Mouse (Mus musculus) CH12.LX (cell line): Measurements from ENCODE around the gene AL607142.1. TPM values are rescaled to one million over a fixed set of nuclear protein-coding genes. Genes with fewer than 3 reads are reported as not detected.

ENCODE experiments used
- DNase-seq: peaks from one replicate; pipeline ENCODE4 v3.0.0-alpha.2; 2013; ENCODE audit errors: extremely low read depth
- H3K27ac ChIP-seq: 2 replicates; pipeline ENCODE4 v1.5.1; 2012; ENCODE audit warnings: low read depth, mild to moderate bottlenecking, control low read depth, moderate library complexity; ENCODE audit not compliant: insufficient read depth
- H3K27me3 ChIP-seq: replicated peaks from 2 replicates; pipeline ENCODE3; 2012; ENCODE audit warnings: inconsistent platforms
- H3K36me3 ChIP-seq, 2 experiments: replicated peaks in 1 of 2; 2 replicates each; pipeline versions ENCODE3 to v1.6.1; 2012; ENCODE audit warnings: inconsistent platforms in 1 of 2, low read length in 1 of 2, mild to moderate bottlenecking in 1 of 2, mixed read lengths in 1 of 2, moderate library complexity in 1 of 2; ENCODE audit not compliant: control insufficient read depth in 1 of 2, insufficient read depth in 1 of 2
- H3K4me1 ChIP-seq, 2 experiments: 2 replicates each; pipeline ENCODE4 v1.6.1; 2012; ENCODE audit warnings: inconsistent platforms in 1 of 2, moderate library complexity in 1 of 2; ENCODE audit not compliant: insufficient read depth in 2 of 2, control insufficient read depth in 1 of 2
- H3K4me2 ChIP-seq: 2 replicates; pipeline ENCODE4 v1.6.1; 2012; ENCODE audit warnings: low read depth, mild to moderate bottlenecking, control low read depth; ENCODE audit not compliant: poor library complexity, insufficient read depth, severe bottlenecking
- H3K4me3 ChIP-seq, 3 experiments: fragments of 150-350 bp in 1 of 3; sonication (generic) in 1 of 3; replicated peaks in 1 of 3; 2 replicates each; pipeline versions ENCODE3 to v1.5.1; 2011 to 2012; ENCODE audit warnings: low read depth in 2 of 3, low read length in 2 of 3, mild to moderate bottlenecking in 2 of 3, moderate library complexity in 2 of 3, control low read depth in 1 of 3, improper control_type of control experiment in 1 of 3, inconsistent platforms in 1 of 3, mixed read lengths in 1 of 3; ENCODE audit not compliant: poor library complexity in 1 of 3
- H3K79me2 ChIP-seq: replicated peaks from 2 replicates; pipeline ENCODE4 v1.6.1; 2012; ENCODE audit warnings: mild to moderate bottlenecking, moderate library complexity; ENCODE audit not compliant: control insufficient read depth, poor library complexity, insufficient read depth, severe bottlenecking; ENCODE audit errors: extremely low read depth
- H3K9ac ChIP-seq: 2 replicates; pipeline ENCODE4 v1.6.1; 2012; ENCODE audit warnings: low read depth, mild to moderate bottlenecking, control low read depth, moderate library complexity; ENCODE audit not compliant: insufficient read depth
- H3K9me3 ChIP-seq: replicated peaks from 2 replicates; pipeline ENCODE3; 2012; ENCODE audit warnings: low read length, inconsistent platforms, mixed read lengths
- CTCF ChIP-seq, 2 experiments: IDR thresholded peaks in 1 of 2; conservative IDR thresholded peaks in 1 of 2; 2 replicates each; pipeline ENCODE4 v1.5.1; 2011 to 2012; ENCODE audit warnings: low read depth in 2 of 2, low read length in 2 of 2, improper control_type of control experiment in 1 of 2, inconsistent platforms in 1 of 2, mild to moderate bottlenecking in 1 of 2, moderate library complexity in 1 of 2
- E2F4 ChIP-seq: IDR thresholded peaks from 2 replicates; pipeline ENCODE4 v1.6.1; 2011; ENCODE audit warnings: low read depth, low read length, improper control_type of control experiment; ENCODE audit not compliant: insufficient replicate concordance
- GABPA ChIP-seq: IDR thresholded peaks from 2 replicates; pipeline ENCODE4 v1.6.1; 2012; ENCODE audit warnings: low read depth, low read length, improper control_type of control experiment, inconsistent platforms; ENCODE audit not compliant: insufficient replicate concordance
- HCFC1 ChIP-seq: IDR thresholded peaks from 2 replicates; pipeline ENCODE4 v1.6.1; 2012; ENCODE audit warnings: low read depth, mild to moderate bottlenecking, inconsistent platforms, low read length, improper control_type of control experiment
- IRF4 ChIP-seq: IDR thresholded peaks from 2 replicates; pipeline ENCODE4 v1.6.1; 2014; ENCODE audit warnings: low read depth, mild to moderate bottlenecking, inconsistent platforms, low read length, improper control_type of control experiment
- KAT2A ChIP-seq: IDR thresholded peaks from 2 replicates; pipeline ENCODE4 v1.6.1; 2012; ENCODE audit warnings: low read length, improper control_type of control experiment, inconsistent platforms; ENCODE audit not compliant: insufficient replicate concordance
- MAFK ChIP-seq: IDR thresholded peaks from 2 replicates; pipeline ENCODE4 v1.6.1; 2011; ENCODE audit warnings: low read length, improper control_type of control experiment; ENCODE audit not compliant: insufficient replicate concordance
- MEF2A ChIP-seq: IDR thresholded peaks from 2 replicates; pipeline ENCODE4 v1.6.1; 2014; ENCODE audit warnings: low read depth, mild to moderate bottlenecking, inconsistent platforms, low read length, improper control_type of control experiment, borderline replicate concordance
- NELFE ChIP-seq: IDR thresholded peaks from 2 replicates; pipeline ENCODE4 v1.6.1; 2011; ENCODE audit warnings: low read depth, low read length, improper control_type of control experiment
- NRF1 ChIP-seq: IDR thresholded peaks from 2 replicates; pipeline ENCODE4 v1.6.1; 2014; ENCODE audit warnings: low read depth, mild to moderate bottlenecking, inconsistent platforms, low read length, improper control_type of control experiment, moderate library complexity
- POLR2A ChIP-seq: IDR thresholded peaks from 2 replicates; pipeline ENCODE4 v1.6.1; 2011; ENCODE audit warnings: low read depth, mild to moderate bottlenecking, improper control_type of control experiment, low read length
- POLR2AphosphoS2 ChIP-seq: IDR thresholded peaks from 2 replicates; pipeline ENCODE4 v1.6.1; 2011; ENCODE audit warnings: low read depth, low read length, improper control_type of control experiment
- RCOR1 ChIP-seq: conservative IDR thresholded peaks from 2 replicates; pipeline ENCODE4 v1.6.1; 2012; ENCODE audit warnings: low read depth, mild to moderate bottlenecking, inconsistent platforms, low read length, improper control_type of control experiment
- TBP ChIP-seq: conservative IDR thresholded peaks from 2 replicates; pipeline ENCODE4 v1.6.1; 2011; ENCODE audit warnings: low read depth, low read length, improper control_type of control experiment
- TCF12 ChIP-seq: IDR thresholded peaks from 2 replicates; pipeline ENCODE4 v1.6.1; 2014; ENCODE audit warnings: low read depth, mild to moderate bottlenecking, inconsistent platforms, low read length, improper control_type of control experiment
- USF1 ChIP-seq: IDR thresholded peaks from 2 replicates; pipeline ENCODE4 v1.6.1; 2014; ENCODE audit warnings: low read depth, mild to moderate bottlenecking, inconsistent platforms, low read length, improper control_type of control experiment
- USF2 ChIP-seq: conservative IDR thresholded peaks from 2 replicates; pipeline ENCODE4 v1.6.1; 2011; ENCODE audit warnings: low read depth, low read length, improper control_type of control experiment
- ZKSCAN1 ChIP-seq: IDR thresholded peaks from 2 replicates; pipeline ENCODE4 v1.6.1; 2012; ENCODE audit warnings: low read depth, inconsistent platforms, low read length, improper control_type of control experiment, borderline replicate concordance
- ZMIZ1 ChIP-seq: IDR thresholded peaks from 2 replicates; pipeline ENCODE4 v1.6.1; 2012; ENCODE audit warnings: low read depth, mild to moderate bottlenecking, inconsistent platforms, low read length, improper control_type of control experiment
- dilution Hi-C: fragments of 300-500 bp; cut with MboI; formaldehyde crosslinking; loops from 2 replicates; pipeline ENCODE4 v1.14.3; 2020; ENCODE audit warnings: low sequenced_read_pairs; ENCODE audit not compliant: extremely low pct_unique_long_range_greater_than_20kb, extremely low pct_ligation_motif_present
- in situ Hi-C: fragments of 300-500 bp; cut with MboI; formaldehyde crosslinking; loops from 3 replicates; pipeline ENCODE4 v1.14.3; 2019; ENCODE audit warnings: low sequenced_read_pairs, low pct_ligation_motif_present, low pct_unique_long_range_greater_than_20kb, mixed read lengths
- polyA plus RNA-seq: library from polyadenylated mRNA; unstranded; fragments of >175 nt; gene quantifications from 2 replicates; pipeline ENCODE4 v1.2.1, GENCODE M21; 2012; ENCODE audit warnings: low read depth; ENCODE audit not compliant: insufficient read length
- total RNA-seq, 2 experiments: library from RNA; depleted of rRNA; stranded (reverse); fragments of 300-350 nt in 1 of 2; fragments of >200 nt in 1 of 2; gene quantifications; 2 replicates each; pipeline ENCODE4 v1.2.3; 2012 to 2014

AL607142.1 gene
- total and polyA plus RNA-seq, 3 experiments: 22.0 TPM; not detected in 2

- Histone ChIP-seq H3K4me2 (no peak overlapping the region), H3K27me3 (no peaks in the 10 kb centered on the region), H3K79me2 (no peaks in the 10 kb centered on the region), H3K9ac (no peak overlapping the region), H3K4me1 (peaks cover 0 to 5% of the 10 kb centered on the region in 2 experiments; a peak in 1 of 4 replicates), H3K9me3 (no peaks in the 10 kb centered on the region), H3K4me3 (no peak overlapping the region), H3K27ac (no peak overlapping the region), H3K36me3 (peaks cover 40 to 94% of the 10 kb centered on the region in 2 experiments)
- DNase-seq: no peak
- TF ChIP-seq TBP: no peak
- no peak for TF ChIP-seq TCF12
- no peak for TF ChIP-seq MEF2A
- TF ChIP-seq POLR2A: no peak
- TF ChIP-seq USF1: no peak
- in situ Hi-C loops (no loop called here), dilution Hi-C loops (no loop called here)
These were observed 27.4 kb downstream of the AL607142.1 start for GRCm38 (mm10) chr4:120091997-120092783.

- Histone ChIP-seq H3K36me3 (peaks cover 62 to 94% of the 10 kb centered on the region in 2 experiments), H3K27me3 (no peaks in the 10 kb centered on the region), H3K9ac (no peak overlapping the region), H3K27ac (no peak overlapping the region), H3K79me2 (no peaks in the 10 kb centered on the region), H3K4me3 (no peak overlapping the region), H3K9me3 (no peaks in the 10 kb centered on the region), H3K4me1 (no peaks in the 10 kb centered on the region), H3K4me2 (no peak overlapping the region)
- TF ChIP-seq USF1 (no peak), E2F4 (no peak), TBP (no peak), GABPA (no peak), IRF4 (no peak), NELFE (no peak), ZMIZ1 (no peak), RCOR1 (no peak), USF2 (no peak), NRF1 (no peak), CTCF (conservative IDR thresholded peaks at IDR 0.05 in 1 of 2, IDR thresholded peaks at IDR 0.05 in 1 of 2; ENCODE audit: low read depth in 2 of 2, low read length in 2 of 2) (no peak), HCFC1 (no peak), POLR2AphosphoS2 (no peak), POLR2A (no peak), MAFK (no peak), ZKSCAN1 (no peak), KAT2A (no peak)
- no peak for DNase-seq
- dilution Hi-C loops: no loop called here
- in situ Hi-C loops: no loop called here
These were observed 32.1 kb downstream of the AL607142.1 start for GRCm38 (mm10) chr4:120096935-120097334.
